Mouse (Mus musculus): ENCODE results near the gene Rbmx. TPM values are rescaled to one million over a fixed set of nuclear protein-coding genes. Genes with fewer than 3 reads are reported as not detected.

Gene Rbmx
- 41.7 and 42.3 TPM in 2 replicates for polyA plus RNA-seq (2021; fragmentation: Nextera tagmentation)
- long read RNA-seq, experiment 1, transcript Rbmx-202 (9 exons, 2,108 nt), result major isoform, 14 of 91 reads
- long read RNA-seq, experiment 1, partial matches to known transcripts, result 67 of 91 reads
- long read RNA-seq, experiment 1, other reads (novel, unspliced or antisense), result 10 of 91 reads
- long read RNA-seq, experiment 2, transcript Rbmx-205 (10 exons, 2,139 nt), result minor isoform, 28 of 360 reads
- long read RNA-seq, experiment 2, transcript Rbmx-202 (9 exons, 2,108 nt), result major isoform, 38 of 360 reads
- long read RNA-seq, experiment 2, partial matches to known transcripts, result 216 of 360 reads
- long read RNA-seq, experiment 2, other reads (novel, unspliced or antisense), result 77 of 360 reads

GRCm38 (mm10) chrX:57392367-57393246, at the start of gene Rbmx:
TSS of gene Rbmx (minus strand) at chrX:57393036.

GRCm38 (mm10) chrX:57408769-57409168, 15.9 kb upstream of the Rbmx start, which contains the start of gene Gm364:
TSS of gene Gm364 (plus strand) at chrX:57409154.

GRCm38 (mm10) chrX:57338371-57339211, 54.2 kb downstream of the Rbmx start, which contains the start of gene Arhgef6:
TSS of gene Arhgef6 (minus strand) at chrX:57338729.

Other genes with a start within 250 kb of the Rbmx start
- not detected in 2 replicates for gene Cd40lg, start 180.9 kb downstream of the Rbmx start, polyA plus RNA-seq (2021; fragmentation: Nextera tagmentation)
- 7.7 and 8.0 TPM in 2 replicates for gene Arhgef6, start 54.3 kb downstream of the Rbmx start, polyA plus RNA-seq (2021; fragmentation: Nextera tagmentation)
- gene Gm364, start 16.1 kb upstream of the Rbmx start, polyA plus RNA-seq (2021; fragmentation: Nextera tagmentation), result not detected in 2 replicates
- gene Gpr101, start 110.7 kb upstream of the Rbmx start, polyA plus RNA-seq (2021; fragmentation: Nextera tagmentation), result 1.6 and 2.0 TPM in 2 replicates

Measured in layer of hippocampus, adult 6 months (tissue).